In the genomic region with DNA sequence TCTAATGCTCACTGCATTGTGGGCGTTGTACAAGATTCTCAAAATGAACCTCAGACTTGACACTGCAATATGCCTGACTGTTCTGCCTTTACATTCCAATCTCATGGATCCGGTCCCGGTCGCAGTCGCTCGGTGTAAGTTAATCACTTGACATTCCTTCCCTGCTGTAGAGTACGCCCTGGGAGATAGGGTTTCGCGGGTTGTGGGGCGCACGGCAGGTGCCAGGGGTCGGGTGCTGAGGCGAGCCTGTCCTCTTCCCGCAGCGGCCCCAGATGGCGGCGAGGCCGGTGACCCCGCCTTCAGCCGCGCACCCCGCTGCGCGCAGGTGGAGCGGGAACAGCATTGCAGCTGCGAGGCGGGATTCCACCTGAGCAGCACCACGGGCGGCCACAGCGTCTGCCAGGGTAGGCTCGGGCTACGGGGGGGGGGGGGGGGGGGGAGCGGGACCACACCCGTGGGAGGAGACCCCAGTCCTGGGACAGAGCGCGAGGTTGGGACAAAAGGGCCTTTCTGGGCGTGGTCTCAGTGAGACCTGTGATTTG, we compare ENCODE assay signal across 9 mouse cellular contexts. TPM values are rescaled to one million over a fixed set of nuclear protein-coding genes. Genes with fewer than 3 reads are reported as not detected.
DNase-seq lines count a peak whose midpoint lies in the region; ATAC-seq and TF ChIP-seq lines count a peak whose summit lies in the region.
"Had no signal": no experiment of that assay in that cellular context is flagged by ENCODE, and none has a peak within 500 bp of the region (broad histone marks: within the 10 kb centered on the region; RNA-seq: fewer than 3 reads in every experiment).

No protein-coding gene starts in this region.

- no peaks in the 10 kb centered on the region for H3K9me3 ChIP-seq in kidney, embryonic 14.5 days (ENCODE audit: control insufficient read depth, low read length)
- H3K9me3 ChIP-seq in hindbrain, embryonic 14.5 days (ENCODE audit: control insufficient read depth, low read length), result no peaks in the 10 kb centered on the region
- no peaks in the 10 kb centered on the region for H3K9me3 ChIP-seq in midbrain, embryonic 13.5 days

- peak; percentile 61 for ATAC-seq in kidney, embryonic 14.5 days (ENCODE audit: low FRiP score, low TSS enrichment)
- ATAC-seq in hindbrain, embryonic 14.5 days (ENCODE audit: low FRiP score), result peak; percentile 46; the same call in 1 of the 2 replicates
- peak; percentile 60 for ATAC-seq in midbrain, embryonic 13.5 days
- ATAC-seq in granulocyte monocyte progenitor cell, adult 5-6 weeks (replicated peaks; ENCODE audit: poor library complexity, severe bottlenecking), result no peak; the same call in 1 of the 2 replicates

- H3K9ac ChIP-seq in kidney, embryonic 14.5 days (ENCODE audit: low read depth, low read length), result peak overlapping the region; percentile 54; the same call in 1 of the 2 replicates
- peak overlapping the region; percentile 50 for H3K9ac ChIP-seq in hindbrain, embryonic 14.5 days
- peak overlapping the region; percentile 70 for H3K9ac ChIP-seq in midbrain, embryonic 13.5 days (replicated peaks)

- H3K27ac ChIP-seq in kidney, embryonic 14.5 days (ENCODE audit: low read depth, low read length), result no peak overlapping the region
- no peak overlapping the region for H3K27ac ChIP-seq in hindbrain, embryonic 14.5 days
- H3K27ac ChIP-seq in midbrain, embryonic 13.5 days, result no peak overlapping the region
- H3K27ac ChIP-seq in layer of hippocampus, adult 2 months, result no peak overlapping the region

- peak overlapping the region; percentile 71 for H3K4me2 ChIP-seq in kidney, embryonic 14.5 days (replicated peaks; ENCODE audit: low read depth, low read length)
- peak overlapping the region; percentile 81 for H3K4me2 ChIP-seq in hindbrain, embryonic 14.5 days (replicated peaks)
- peak overlapping the region; percentile 77 for H3K4me2 ChIP-seq in midbrain, embryonic 13.5 days (replicated peaks)

- peak overlapping the region; percentile 39 for H3K4me3 ChIP-seq in kidney, embryonic 14.5 days (ENCODE audit: low read length)
- peak overlapping the region; percentile 40 for H3K4me3 ChIP-seq in hindbrain, embryonic 14.5 days (replicated peaks; ENCODE audit: low read length)
- H3K4me3 ChIP-seq in midbrain, embryonic 13.5 days (replicated peaks), result peak overlapping the region; percentile 47
- H3K4me3 ChIP-seq in layer of hippocampus, adult 2 months, result no peak overlapping the region

- no peaks in the 10 kb centered on the region; the same call in 1 of the 2 replicates for H3K27me3 ChIP-seq in kidney, embryonic 14.5 days (ENCODE audit: control insufficient read depth, insufficient read depth, low read length)
- no peaks in the 10 kb centered on the region for H3K27me3 ChIP-seq in hindbrain, embryonic 14.5 days (ENCODE audit: control insufficient read depth, insufficient read depth, low read length)
- H3K27me3 ChIP-seq in midbrain, embryonic 13.5 days, result no peaks in the 10 kb centered on the region

- no peak for TF ChIP-seq CTCF in layer of hippocampus, adult 2 months (conservative IDR thresholded peaks at IDR 0.05)

- H3K4me1 ChIP-seq in kidney, embryonic 14.5 days (ENCODE audit: control insufficient read depth, insufficient read depth, low read length), result peaks cover 6% of the 10 kb centered on the region; the same call in 1 of the 2 replicates
- peaks cover 3% of the 10 kb centered on the region; the same call in 1 of the 2 replicates for H3K4me1 ChIP-seq in hindbrain, embryonic 14.5 days (replicated peaks; ENCODE audit: control insufficient read depth, insufficient read depth, low read length)
- H3K4me1 ChIP-seq in midbrain, embryonic 13.5 days (replicated peaks), result peaks cover 5% of the 10 kb centered on the region; the same call in 1 of the 2 replicates

- H3K36me3 ChIP-seq in kidney, embryonic 14.5 days (ENCODE audit: control insufficient read depth, insufficient read depth, low read length), result no peaks in the 10 kb centered on the region
- H3K36me3 ChIP-seq in hindbrain, embryonic 14.5 days (replicated peaks; ENCODE audit: control insufficient read depth, insufficient read depth), result no peaks in the 10 kb centered on the region
- no peaks in the 10 kb centered on the region for H3K36me3 ChIP-seq in midbrain, embryonic 13.5 days

- 4% methylated on average over 34 of the region's 37 CpGs for WGBS in kidney, embryonic 14.5 days
- WGBS in hindbrain, embryonic 14.5 days, result 3% methylated on average over 34 of the region's 37 CpGs
- 4% methylated on average over 35 of the region's 37 CpGs for WGBS in midbrain, embryonic 13.5 days

- DNase-seq in kidney, adult 8-10 months, result no peak
- DNase-seq in cerebellum, postnatal 10 days, result peak; percentile 45 to 65
- no peak for DNase-seq in hindbrain, embryonic 14.5 days (ENCODE audit: low spot score)
- no peak for DNase-seq in layer of hippocampus, adult 2 months (ENCODE audit: low spot score in 2 of 2)
- no peak for DNase-seq in left cerebral cortex, adult 11 months (ENCODE audit: low spot score)

RNA-seq across cellular contexts. Expression of a gene that starts 29.5 kb away (rescaled TPM):
- 3.3 and 4.7 TPM in 2 replicates for polyA plus RNA-seq in kidney, embryonic 14.5 days (2014; fragmentation: Nextera tagmentation; extraction: Ambion mirVana)
- 2.6 and 2.8 TPM in 2 replicates for polyA plus RNA-seq in hindbrain, embryonic 14.5 days (2014; fragmentation: Nextera tagmentation; extraction: Ambion mirVana)
- 1.0 and 1.3 TPM in 2 replicates for polyA plus RNA-seq in midbrain, embryonic 13.5 days (2015; fragmentation: Nextera tagmentation; extraction: Ambion mirVana)
- total RNA-seq in layer of hippocampus, adult 2 months (2021), result 1 to 10 TPM in 1 of 2 experiments, under 1 TPM in 1; 0.61 to 1.0 TPM
- total RNA-seq in granulocyte monocyte progenitor cell, adult 5-6 weeks (2014; fragmentation: Nextera tagmentation), result not detected in 2 replicates
- total RNA-seq in granulocyte monocyte progenitor cell, adult 5-6 weeks (2017), result not detected in 2 replicates
- total RNA-seq: neutrophil, adult 5-6 weeks had no signal

RNA-seq across cellular contexts. Expression of a gene that starts 51.6 kb away (rescaled TPM):
- polyA plus RNA-seq in kidney, embryonic 14.5 days (2014; fragmentation: Nextera tagmentation; extraction: Ambion mirVana), result 10.8 and 12.4 TPM in 2 replicates
- 12.5 and 12.6 TPM in 2 replicates for polyA plus RNA-seq in hindbrain, embryonic 14.5 days (2014; fragmentation: Nextera tagmentation; extraction: Ambion mirVana)
- 11.4 and 12.3 TPM in 2 replicates for polyA plus RNA-seq in midbrain, embryonic 13.5 days (2015; fragmentation: Nextera tagmentation; extraction: Ambion mirVana)
- total RNA-seq in layer of hippocampus, adult 2 months (2021), result 1 to 10 TPM; 4.7 to 5.4 TPM
- total RNA-seq in granulocyte monocyte progenitor cell, adult 5-6 weeks (2014; fragmentation: Nextera tagmentation), result 10.5 and 15.4 TPM in 2 replicates
- total RNA-seq in granulocyte monocyte progenitor cell, adult 5-6 weeks (2017), result 9.9 and 19.1 TPM in 2 replicates

Comparison
In these comparisons a context has a peak if more than half of its experiments do, and no peak if none do; other contexts are left out.
1. DNase-seq: peak in cerebellum, postnatal 10 days (2 of 2); none in kidney, adult 8-10 months (0 of 2), hindbrain, embryonic 14.5 days (single experiment), layer of hippocampus, adult 2 months (0 of 2) and left cerebral cortex, adult 11 months (single experiment).
2. Peak in every context shown above with its lines, with median percentiles within 50 percentile points of each other: H3K4me2 ChIP-seq and H3K9ac ChIP-seq.